Mouse (Mus musculus) G1E (cell line): ENCODE results near the gene Gm6525.

Experiments
- CTCF ChIP-seq: IDR thresholded peaks from 2 replicates; pipeline ENCODE4 v1.5.1; 2012; ENCODE audit warnings: low read depth, low read length, inconsistent platforms, mixed read lengths
- GATA1 ChIP-seq: IDR thresholded peaks from 2 replicates; pipeline ENCODE4 v1.6.1; 2012; ENCODE audit warnings: borderline replicate concordance, low read length, inconsistent platforms, mixed read lengths
- TAL1 ChIP-seq: conservative IDR thresholded peaks from 2 replicates; pipeline ENCODE4 v1.6.1; 2012; ENCODE audit warnings: low read depth, low read length, inconsistent platforms, mixed read lengths

GRCm38 (mm10) chr3:84135387-84135786 is 38.5 kb upstream of the Gm6525 start:
- no peak for TF ChIP-seq CTCF
- TF ChIP-seq GATA1, result no peak
- TF ChIP-seq TAL1, result no peak
